Mouse (Mus musculus): ENCODE measurements around the gene Btbd35f25.
"Not testable (repeated sequence)": the region's sequence is repeated elsewhere in the genome, so short reads cannot be mapped to it uniquely, and the experiment has no call there.

The Btbd35f25 gene

GRCm38 (mm10) chrX:31717056-31717455 lies at the start of gene Btbd35f25:
TSS of gene Btbd35f25 (minus strand) at chrX:31717156.
- not testable (repeated sequence) for DNase-seq (ENCODE audit: low spot score)

- DNase-seq (ENCODE audit: low spot score), result no peak
Measured at GRCm38 (mm10) chrX:31766255-31766654, 49.3 kb upstream of the Btbd35f25 start.

GRCm38 (mm10) chrX:31764001-31764400 lies 47.0 kb upstream of the Btbd35f25 start:
- DNase-seq (ENCODE audit: low spot score), result no peak

- DNase-seq (ENCODE audit: low spot score), result no peak
Measured at GRCm38 (mm10) chrX:31745079-31745478, 28.1 kb upstream of the Btbd35f25 start.

GRCm38 (mm10) chrX:31736958-31737357 lies 20.0 kb upstream of the Btbd35f25 start:
- no peak for DNase-seq (ENCODE audit: low spot score)

All from retina, embryonic 14.5 days (tissue).